Mouse (Mus musculus): ENCODE measurements around the gene Bcorl1.
A peak's percentile ranks its signal among the peaks of the same experiment; 100 is the strongest.

The Bcorl1 gene

DNA sequence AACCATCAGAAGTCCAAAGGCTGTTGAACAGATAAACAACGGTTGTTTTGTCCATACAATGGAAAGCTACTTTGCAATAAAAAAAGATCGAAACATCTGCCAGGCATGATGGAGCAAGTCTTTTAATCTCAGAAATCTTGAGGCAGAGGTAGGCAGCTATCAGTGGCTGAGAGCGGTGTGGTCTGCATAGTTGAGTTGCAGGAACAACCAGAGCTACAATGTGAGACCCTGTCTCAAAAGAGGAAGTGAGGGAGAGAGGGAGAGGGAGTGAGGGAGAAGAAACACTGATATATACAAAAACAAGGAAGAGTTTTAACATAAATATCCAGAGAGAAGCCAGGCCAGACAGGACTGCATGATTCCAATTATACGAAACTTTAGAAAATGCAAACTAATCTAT lies 103.5 kb downstream of the Bcorl1 start:
- no peak for DNase-seq (ENCODE audit: low read depth)

DNA sequence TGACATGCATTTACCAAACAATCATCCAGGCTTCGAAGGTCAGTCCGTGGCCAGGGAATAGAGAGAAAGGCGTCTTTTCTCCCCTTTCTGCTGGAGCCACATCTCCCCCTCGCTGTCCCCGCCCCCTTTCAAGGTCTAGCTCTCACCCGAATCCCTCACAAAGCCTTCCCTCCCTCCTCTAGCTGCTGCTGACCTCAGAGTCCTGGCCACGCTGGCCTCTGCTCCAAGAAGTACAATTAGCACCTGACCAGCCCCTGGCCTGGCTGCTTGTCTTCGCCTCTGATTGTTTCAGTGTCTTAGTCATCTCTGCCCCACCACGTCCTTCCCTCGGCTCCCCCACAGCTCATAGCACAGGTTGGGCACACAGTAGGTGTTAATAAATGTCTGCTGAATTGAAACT lies 108.5 kb downstream of the Bcorl1 start:
- no peak for DNase-seq (ENCODE audit: low read depth)

GRCm38 (mm10) chrX:48452231-48452890 lies 111.2 kb downstream of the Bcorl1 start:
- DNase-seq (ENCODE audit: low read depth): peak; percentile 71

DNA sequence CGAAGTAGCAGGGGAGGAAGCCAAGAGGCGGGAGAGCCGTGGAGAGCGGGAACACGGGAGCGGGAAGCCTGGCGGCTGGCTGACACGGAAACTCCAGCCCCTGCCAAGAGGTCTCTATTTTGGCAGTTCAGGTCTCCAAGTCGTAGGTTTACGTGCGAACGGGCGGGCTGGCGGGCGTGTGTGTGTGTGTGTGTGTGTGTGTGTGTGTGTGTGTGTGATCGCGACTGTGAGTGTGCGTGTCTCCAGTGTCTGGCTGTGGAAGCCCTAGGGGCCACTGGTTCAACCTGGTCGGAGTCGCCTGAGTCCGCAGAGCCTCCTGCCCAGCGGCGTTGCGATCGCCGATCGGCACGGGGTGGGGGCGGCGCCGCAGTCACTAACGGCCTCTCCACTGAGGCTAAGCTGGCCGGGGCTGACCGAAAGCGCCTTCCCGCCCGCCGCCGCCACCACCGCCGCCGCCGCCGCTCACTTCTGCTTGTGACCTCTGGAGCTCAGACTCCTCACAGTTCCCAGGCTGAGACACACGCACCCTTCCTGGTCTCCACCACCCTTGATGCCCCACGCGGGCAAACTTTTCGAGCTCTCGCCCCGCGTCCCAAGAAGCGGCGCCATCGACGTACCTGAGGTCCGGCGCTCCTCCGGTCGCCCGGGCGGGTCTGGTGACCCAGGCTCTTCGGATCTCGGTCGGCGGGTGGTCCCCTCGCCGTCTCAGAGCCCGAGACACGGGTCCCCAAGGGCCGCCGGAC lies 111.9 kb downstream of the Bcorl1 start:
- DNase-seq (ENCODE audit: low read depth): no peak

GRCm38 (mm10) chrX:48453736-48454494 lies 112.8 kb downstream of the Bcorl1 start:
- DNase-seq (ENCODE audit: low read depth): peak; percentile 88

DNA sequence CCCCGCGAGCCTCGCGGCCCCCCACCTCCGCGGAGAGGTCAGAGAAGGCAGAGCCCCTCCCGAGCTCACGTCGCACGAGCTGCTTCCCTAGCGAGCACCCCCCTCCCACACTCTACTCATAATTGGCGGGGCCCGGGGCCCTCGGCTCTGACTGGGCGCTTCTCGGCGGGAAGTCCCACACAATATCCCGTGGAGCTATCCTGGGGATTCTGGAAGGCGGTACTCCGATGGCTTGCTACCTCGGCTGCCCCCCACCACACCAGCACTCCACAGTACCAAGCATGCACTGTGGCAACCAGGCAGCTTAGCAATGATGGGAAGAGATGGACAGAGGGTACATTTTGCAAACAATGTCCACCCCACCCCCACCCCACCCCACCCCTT lies 113.3 kb downstream of the Bcorl1 start:
- no peak for DNase-seq (ENCODE audit: low read depth)

DNA sequence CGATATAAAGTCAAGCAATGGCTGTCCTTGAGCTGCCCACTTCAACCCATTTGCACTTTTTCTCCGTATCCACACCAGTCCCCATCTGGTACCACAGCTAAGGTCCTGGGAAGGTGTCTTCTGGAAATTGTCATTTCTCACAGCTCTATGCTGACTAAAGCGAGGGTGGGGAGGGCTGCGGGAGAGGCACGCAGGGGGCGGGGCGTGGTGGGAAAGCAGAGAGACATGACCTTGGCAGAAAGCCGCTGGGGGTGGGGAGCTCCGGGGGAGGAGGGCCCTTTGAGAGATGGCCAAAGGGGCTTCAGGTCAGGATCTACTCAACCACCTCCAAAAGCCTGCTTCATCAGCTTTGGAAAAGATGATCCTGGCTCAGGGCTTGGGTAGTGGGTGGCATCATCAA lies 113.9 kb downstream of the Bcorl1 start:
- peak; percentile 52 for DNase-seq (ENCODE audit: low read depth)

DNA sequence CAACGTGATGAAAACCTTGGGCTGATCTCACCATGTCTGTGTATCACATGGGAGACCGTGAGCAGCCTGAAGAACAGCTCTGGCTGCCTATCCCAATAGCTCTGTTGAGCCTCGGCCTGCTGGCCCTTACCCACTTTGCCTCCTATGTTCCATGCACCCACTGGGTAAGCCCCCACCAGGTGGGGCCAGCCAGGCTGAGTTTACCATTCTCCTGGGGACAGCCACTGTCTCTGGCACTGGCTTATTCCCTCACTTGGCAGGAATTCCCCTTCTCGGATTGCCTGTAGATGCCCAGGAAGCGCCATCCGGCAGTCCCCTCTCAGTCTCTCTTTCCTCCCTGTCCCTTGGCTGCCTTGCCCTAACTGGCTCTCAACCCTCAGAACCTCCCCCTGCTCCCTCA lies 115.8 kb downstream of the Bcorl1 start:
- DNase-seq (ENCODE audit: low read depth): no peak

Measured in 416B (cell line).